Mouse (Mus musculus): ENCODE results near the gene Ldhd.

DNA sequence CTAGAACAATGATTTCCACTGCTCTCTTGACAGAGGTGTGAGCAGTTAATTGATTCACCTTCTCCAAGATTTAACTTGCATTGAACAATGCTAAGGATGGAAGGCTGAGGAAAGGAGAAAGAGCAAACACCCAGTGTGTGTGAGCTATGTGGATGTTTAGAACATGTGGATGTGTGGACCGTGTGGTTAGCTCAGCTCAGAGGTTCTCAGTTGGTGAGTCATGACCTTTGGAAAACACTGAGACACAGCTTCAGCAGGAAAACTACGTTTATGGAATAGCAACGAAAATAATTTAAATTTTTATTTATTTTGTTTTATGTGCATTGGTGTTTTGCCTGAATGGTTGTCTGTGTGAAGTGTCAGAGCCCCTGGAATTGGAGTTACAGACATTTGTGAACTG lies 40.0 kb downstream of the Ldhd start:
- TF ChIP-seq POLR2A (IDR thresholded peaks at IDR 0.05; ENCODE audit: control insufficient read depth in 1 of 2, insufficient read depth in 1 of 2, low read depth in 1 of 2, low read length in 2 of 2, poor library complexity in 1 of 2) (no peak), ZKSCAN1 (IDR thresholded peaks at IDR 0.05; ENCODE audit: low read depth, low read length) (no peak), CTCF (IDR thresholded peaks at IDR 0.05 in 2 of 3, conservative IDR thresholded peaks at IDR 0.05 in 1 of 3; ENCODE audit: control insufficient read depth in 1 of 3, insufficient read depth in 1 of 3, low read depth in 2 of 3, low read length in 3 of 3, poor library complexity in 1 of 3, severe bottlenecking in 1 of 3) (no peak), USF1 (IDR thresholded peaks at IDR 0.05; ENCODE audit: low read depth, low read length) (no peak), ETS1 (IDR thresholded peaks at IDR 0.05; ENCODE audit: low read depth, low read length) (no peak), ZC3H11A (IDR thresholded peaks at IDR 0.05; ENCODE audit: low read depth, low read length) (no peak), POLR2AphosphoS2 (IDR thresholded peaks at IDR 0.05; ENCODE audit: low read length) (no peak), MAZ (IDR thresholded peaks at IDR 0.05; ENCODE audit: low read depth, low read length) (no peak), MXI1 (IDR thresholded peaks at IDR 0.05; ENCODE audit: low read depth, low read length) (no peak), TBP (IDR thresholded peaks at IDR 0.05; ENCODE audit: low read depth, low read length) (no peak), RAD21 (IDR thresholded peaks at IDR 0.05; ENCODE audit: low read depth, low read length) (no peak), EP300 (IDR thresholded peaks at IDR 0.05; ENCODE audit: low read depth in 1 of 2, low read length in 2 of 2) (no peak), ZNF384 (IDR thresholded peaks at IDR 0.05; ENCODE audit: low read depth, low read length) (no peak)

All from MEL (cell line).